Mouse (Mus musculus) left cerebral cortex, postnatal 10 days (tissue): ENCODE results near the gene Nos2. TPM values are rescaled to one million over a fixed set of nuclear protein-coding genes. Genes with fewer than 3 reads are reported as not detected.
A peak's percentile ranks its signal among the peaks of the same experiment; 100 is the strongest.

Experiments
- DNase-seq, 2 experiments: peaks; one replicate each; pipeline ENCODE4 v3.0.0; 2021 to 2022; ENCODE audit warnings: low spot score in 2 of 2, mixed read lengths in 1 of 2; ENCODE audit errors: extremely low spot score in 1 of 2
- intact Hi-C: fragments of 180-260 bp; cut with DNase I; formaldehyde crosslinking; loops from one replicate; pipeline ENCODE4 v1.15.1; 2025
- total RNA-seq, 2 experiments: library from RNA; stranded (reverse); gene quantifications; 2 replicates each; pipeline ENCODE4 v1.2.3; 2021

Gene Nos2
- total RNA-seq, 2 experiments from 2014 or later: 1.3 to 2.4 TPM

DNA sequence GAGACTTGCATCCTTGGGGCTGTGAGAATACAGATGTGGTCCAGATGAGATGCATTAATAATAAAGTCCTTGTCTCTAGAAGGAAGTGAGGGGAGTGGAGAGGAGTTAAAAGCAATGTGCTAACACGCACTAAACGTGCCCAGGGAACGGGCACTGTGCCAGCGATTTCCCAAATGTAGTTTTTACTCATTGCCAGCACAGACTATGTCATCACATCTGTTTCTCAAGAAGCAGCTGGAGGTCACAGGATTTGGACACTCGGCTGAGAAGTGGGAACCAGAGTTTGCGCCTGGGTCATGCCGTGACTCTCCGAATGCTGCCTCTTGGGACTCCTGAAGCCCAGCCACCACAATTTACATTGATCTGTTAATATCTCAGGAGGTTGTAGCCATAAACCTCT, 29.8 kb downstream of the Nos2 start:
- intact Hi-C loops: loop anchor here (5.0 kb wide), 1 partner anchor 408 kb away; no protein-coding TSS in a partner anchor
- DNase-seq: no peak

DNA sequence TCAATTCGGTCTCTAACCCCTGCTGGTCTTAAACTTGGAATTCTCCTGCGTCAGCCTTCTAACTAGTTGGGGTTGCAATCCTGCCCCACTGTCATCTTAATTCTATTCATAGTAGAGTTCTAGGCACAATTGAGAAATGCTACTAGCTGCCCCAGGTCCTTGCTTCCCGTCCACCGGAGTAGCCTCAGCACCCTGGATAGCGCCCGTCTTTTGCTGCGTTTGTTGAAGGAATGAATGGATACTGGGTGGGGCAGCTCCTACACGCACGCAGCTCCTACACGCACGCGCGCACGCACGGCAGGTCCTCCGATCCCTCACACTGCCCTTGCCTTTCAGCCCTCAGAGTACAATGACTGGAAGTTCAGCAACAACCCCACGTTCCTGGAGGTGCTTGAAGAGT, 31.9 kb downstream of the Nos2 start:
- intact Hi-C loops: loop anchor here (5.0 kb wide), 1 partner anchor 410 kb away; no protein-coding TSS in a partner anchor
- DNase-seq: no peak

DNA sequence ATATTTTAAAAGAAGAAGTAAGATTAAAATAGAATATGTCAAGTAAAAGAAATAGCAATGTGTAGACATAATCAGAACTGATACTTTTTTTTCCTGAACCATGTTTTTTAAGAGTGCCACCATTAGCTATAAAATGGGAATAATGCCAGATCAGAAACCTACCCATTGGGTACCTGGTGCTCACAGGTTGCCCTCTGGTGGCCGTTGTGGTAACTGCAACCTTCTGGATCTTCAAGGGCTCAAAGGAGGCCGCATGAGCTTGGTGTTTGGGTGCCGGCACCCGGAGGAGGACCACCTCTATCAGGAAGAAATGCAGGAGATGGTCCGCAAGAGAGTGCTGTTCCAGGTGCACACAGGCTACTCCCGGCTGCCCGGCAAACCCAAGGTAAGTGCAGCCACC, 35.7 kb downstream of the Nos2 start:
- DNase-seq: peak; percentile 79
- intact Hi-C loops: loop anchor here (5.0 kb wide), 4 partner anchors 89 to 399 kb away; no protein-coding TSS in a partner anchor

DNA sequence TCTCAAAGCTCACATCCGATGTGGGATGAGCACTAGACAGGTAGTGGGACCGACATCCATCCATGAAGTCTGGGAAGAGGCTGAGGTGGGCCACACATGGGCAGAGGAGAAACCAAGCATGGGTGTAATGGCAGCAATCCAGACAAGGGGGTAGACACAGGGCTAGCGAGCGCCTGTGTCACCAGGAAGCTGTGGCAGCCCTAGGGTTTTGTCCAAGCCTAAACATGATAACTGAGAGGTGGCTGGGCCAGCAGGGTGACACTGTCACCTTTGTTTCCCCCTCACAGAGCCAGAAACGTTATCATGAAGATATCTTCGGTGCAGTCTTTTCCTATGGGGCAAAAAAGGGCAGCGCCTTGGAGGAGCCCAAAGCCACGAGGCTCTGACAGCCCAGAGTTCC, 38.8 kb downstream of the Nos2 start:
- DNase-seq: no peak
- intact Hi-C loops: loop anchor here (5.0 kb wide), 4 partner anchors 92 to 402 kb away; no protein-coding TSS in a partner anchor

DNA sequence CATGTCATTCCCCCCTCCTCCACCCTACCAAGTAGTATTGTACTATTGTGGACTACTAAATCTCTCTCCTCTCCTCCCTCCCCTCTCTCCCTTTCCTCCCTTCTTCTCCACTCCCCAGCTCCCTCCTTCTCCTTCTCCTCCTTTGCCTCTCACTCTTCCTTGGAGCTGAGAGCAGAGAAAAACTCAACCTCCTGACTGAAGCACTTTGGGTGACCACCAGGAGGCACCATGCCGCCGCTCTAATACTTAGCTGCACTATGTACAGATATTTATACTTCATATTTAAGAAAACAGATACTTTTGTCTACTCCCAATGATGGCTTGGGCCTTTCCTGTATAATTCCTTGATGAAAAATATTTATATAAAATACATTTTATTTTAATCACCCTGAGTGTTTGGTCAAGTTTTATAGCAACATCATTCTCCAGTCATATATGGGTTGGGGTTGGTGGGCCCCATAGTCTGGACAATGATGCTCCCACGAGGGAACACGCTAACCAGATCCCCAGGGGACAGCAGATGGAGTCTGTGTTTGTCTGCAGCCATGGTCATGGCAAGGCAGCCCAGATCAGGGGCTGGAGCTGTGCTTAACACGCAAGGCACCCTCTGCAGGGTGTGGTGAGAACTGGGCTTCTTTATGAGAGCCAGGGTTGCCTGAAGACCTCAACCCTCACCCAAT, 39.4 kb downstream of the Nos2 start:
- no peak for DNase-seq
- intact Hi-C loops: loop anchor here (5.0 kb wide), 4 partner anchors 93 to 403 kb away; no protein-coding TSS in a partner anchor

GRCm38 (mm10) chr11:78961221-78961620, 40.6 kb downstream of the Nos2 start:
- no peak for DNase-seq
- intact Hi-C loops: no loop called here

DNA sequence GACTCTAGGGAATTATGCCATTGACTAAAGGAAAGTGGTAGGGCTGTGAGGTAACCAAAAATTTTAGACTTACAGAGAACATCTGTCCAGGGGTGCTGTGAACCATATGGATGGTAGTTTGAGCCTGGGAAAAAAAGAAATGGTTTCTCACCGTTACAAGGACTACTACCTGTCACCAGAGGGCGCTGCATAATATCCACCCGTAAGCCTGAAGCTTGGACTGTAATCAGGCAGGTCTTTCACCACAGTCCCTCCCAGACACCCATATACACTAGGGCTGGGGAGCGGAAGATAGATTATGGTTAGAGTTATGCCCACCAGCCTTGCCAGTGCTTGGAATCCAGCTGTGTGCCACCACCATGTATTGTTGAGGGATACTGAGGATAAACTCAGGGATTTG, 46.8 kb downstream of the Nos2 start:
- intact Hi-C loops: loop anchor here (5.0 kb wide), 2 partner anchors 245 to 325 kb away; no protein-coding TSS in a partner anchor
- peak in 1 of 2 experiments; percentile 58 for DNase-seq

- no peak for DNase-seq
- intact Hi-C loops: loop anchor here (5.0 kb wide), 2 partner anchors 244 to 324 kb away; no protein-coding TSS in a partner anchor
Observed at GRCm38 (mm10) chr11:78968121-78968520, 47.5 kb downstream of the Nos2 start.

GRCm38 (mm10) chr11:78971096-78971495, 50.5 kb downstream of the Nos2 start:
- intact Hi-C loops: no loop called here
- DNase-seq: no peak

DNA sequence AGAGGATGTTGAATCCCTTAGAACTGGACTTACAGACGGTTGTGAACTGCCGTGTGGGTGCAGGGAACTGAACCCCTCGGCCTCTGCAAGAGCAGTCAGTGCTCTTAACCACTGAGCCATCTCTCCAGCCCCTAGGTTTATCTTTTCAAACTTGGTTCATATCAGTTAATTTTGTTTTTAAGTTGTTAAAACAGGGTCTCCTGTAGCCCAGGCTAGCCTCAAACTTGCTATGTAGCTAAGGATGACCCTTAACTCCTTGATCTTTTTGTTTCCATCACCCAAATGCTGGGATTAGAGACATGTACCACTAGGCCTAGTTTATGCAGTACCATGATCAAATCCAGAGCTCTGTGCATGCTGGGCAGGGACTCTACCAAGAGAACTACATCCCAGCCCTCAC, 51.2 kb downstream of the Nos2 start:
- DNase-seq: no peak
- intact Hi-C loops: no loop called here

DNA sequence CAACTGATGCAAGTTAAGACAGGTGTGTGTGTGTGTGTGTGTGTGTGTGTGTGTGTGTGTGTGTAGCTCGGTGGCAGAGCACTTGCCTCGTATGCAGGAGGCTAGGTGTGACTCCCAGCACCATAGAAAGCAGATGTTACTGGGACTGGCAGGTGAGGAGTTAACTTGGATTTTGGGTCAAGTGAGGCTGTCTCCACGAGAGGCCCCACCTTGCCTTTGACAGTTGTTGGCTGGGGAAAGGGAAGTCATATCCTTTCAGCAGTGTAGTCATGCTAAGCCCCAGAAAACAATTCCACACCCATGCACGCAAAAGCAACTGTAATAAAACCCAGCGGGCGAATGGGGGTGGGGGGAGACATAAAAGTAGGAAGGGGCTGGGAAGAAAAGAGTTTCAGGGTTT, 51.7 kb downstream of the Nos2 start:
- DNase-seq: no peak
- intact Hi-C loops: no loop called here

- intact Hi-C loops: no loop called here
- DNase-seq: no peak
Observed at GRCm38 (mm10) chr11:78972811-78973351, 52.3 kb downstream of the Nos2 start.

GRCm38 (mm10) chr11:78973381-78974150, 53.0 kb downstream of the Nos2 start:
- intact Hi-C loops: no loop called here
- no peak for DNase-seq

- no peak for DNase-seq
- intact Hi-C loops: no loop called here
Observed at GRCm38 (mm10) chr11:78976731-78977510, 56.3 kb downstream of the Nos2 start.

- no peak for DNase-seq
- intact Hi-C loops: no loop called here
Observed at GRCm38 (mm10) chr11:78978176-78979019, 57.8 kb downstream of the Nos2 start.

DNA sequence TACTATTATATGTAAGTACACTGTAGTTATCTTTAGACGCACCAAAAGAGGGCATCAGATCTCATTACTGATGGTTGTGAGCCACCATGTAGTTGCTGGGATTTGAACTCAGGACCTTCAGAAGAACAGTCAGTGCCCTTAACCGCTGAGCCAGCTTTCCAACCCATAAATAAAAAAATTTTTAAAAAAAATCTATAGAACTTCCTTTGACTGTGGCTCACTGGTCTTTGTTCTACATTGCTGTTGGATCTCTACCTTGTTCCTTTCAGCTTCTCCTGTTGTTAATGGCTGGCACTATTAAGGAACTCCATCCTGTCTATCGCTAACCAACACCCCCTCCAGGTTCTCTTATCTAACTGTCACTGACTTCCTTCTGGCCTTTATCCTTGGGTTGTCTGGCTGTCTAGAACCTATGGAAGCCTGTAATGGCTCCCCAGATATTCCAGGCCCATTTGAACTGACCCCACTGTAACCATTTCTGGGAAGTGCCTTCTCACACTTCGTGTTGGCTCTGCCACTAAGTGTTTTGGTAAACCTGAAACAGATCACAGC, 59.6 kb downstream of the Nos2 start:
- intact Hi-C loops: no loop called here
- no peak for DNase-seq

DNA sequence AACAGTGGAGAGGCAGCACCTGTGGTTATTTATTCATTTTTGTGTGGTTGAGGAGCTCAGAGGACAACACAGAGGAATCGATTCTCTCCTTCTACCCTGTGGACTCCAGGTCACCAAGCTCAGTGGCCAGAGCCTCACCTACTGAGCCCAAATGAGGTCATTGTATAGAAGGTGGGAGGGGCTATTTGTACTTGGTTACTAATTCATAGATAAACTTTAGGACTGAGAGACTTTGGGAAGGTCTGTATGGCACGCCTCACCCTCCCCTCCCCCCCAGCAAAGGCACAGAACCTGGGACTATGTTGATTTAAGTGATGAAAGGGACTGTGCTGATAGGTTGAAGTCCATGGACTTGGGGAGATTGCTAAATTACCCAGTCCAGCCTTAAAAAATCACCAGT, 61.5 kb downstream of the Nos2 start:
- no peak for DNase-seq
- intact Hi-C loops: no loop called here
